ENCODE assay signal across 12 mouse cellular contexts in genomic region chr12:84670555-84670954, GRCm38 (mm10). TPM values are rescaled to one million over a fixed set of nuclear protein-coding genes. Genes with fewer than 3 reads are reported as not detected.
DNase-seq lines count a peak whose midpoint lies in the region; TF ChIP-seq lines count a peak whose summit lies in the region.
"Had no signal": no experiment of that assay in that cellular context is flagged by ENCODE, and none has a peak within 500 bp of the region (broad histone marks: within the 10 kb centered on the region; RNA-seq: fewer than 3 reads in every experiment).

No protein-coding gene starts in this region.

- no peak overlapping the region for H3K27ac ChIP-seq in layer of hippocampus, adult 2 months
- H3K27ac ChIP-seq: liver, embryonic 13.5 days had no signal

- no peak overlapping the region for H3K4me3 ChIP-seq in layer of hippocampus, adult 2 months
- H3K4me3 ChIP-seq: liver, embryonic 13.5 days; myocyte had no signal

- intact Hi-C loops in heart, postnatal 14 days (cut with DNase I): no loop called here

- peak; percentile 63 for TF ChIP-seq CTCF in layer of hippocampus, adult 2 months (conservative IDR thresholded peaks at IDR 0.05)

- DNase-seq in layer of hippocampus, adult 2 months (ENCODE audit: low spot score in 2 of 2): no peak
- no peak for DNase-seq in layer of hippocampus, adult 9-10 months (ENCODE audit: low spot score)
- DNase-seq in A20 (ENCODE audit: low read depth, low spot score) (peak; percentile 72), ES-CJ7 (ENCODE audit: low read depth, low spot score) (peak; percentile 84)
- peak; percentile 52 for DNase-seq in induced T-regulatory cell, adult 2 months (ENCODE audit: low read depth)
- no peak for DNase-seq in heart, postnatal 14 days
- no peak for DNase-seq in neural tube, embryonic 10.5 days (ENCODE audit: extremely low spot score, low spot score)
- no peak for DNase-seq in heart, postnatal 4 days
- DNase-seq: heart, postnatal 10 days; liver, embryonic 13.5 days had no signal

RNA-seq across cellular contexts. Expression of gene Syndig1l, which starts 28.1 kb away (rescaled TPM):
- 1 to 10 TPM; 7.4 to 8.7 TPM for total RNA-seq in layer of hippocampus, adult 2 months (2021)
- not detected for total RNA-seq in heart, postnatal 14 days (2021)
- total RNA-seq in heart, postnatal 4 days (2021): not detected
- total RNA-seq: heart, postnatal 10 days had no signal

RNA-seq across cellular contexts. Expression of gene Vrtn, which starts 29.7 kb away (rescaled TPM):
- not detected for total RNA-seq in layer of hippocampus, adult 2 months (2021)
- total RNA-seq in heart, postnatal 14 days (2021): not detected
- total RNA-seq in heart, postnatal 4 days (2021): not detected
- total RNA-seq: heart, postnatal 10 days; layer of hippocampus, adult 8-10 months had no signal

RNA-seq across cellular contexts. Expression of gene Abcd4, which starts 53.3 kb away (rescaled TPM):
- 10 to 100 TPM; 15.6 to 17.6 TPM for total RNA-seq in layer of hippocampus, adult 2 months (2021)
- 1 to 10 TPM; 5.6 to 7.1 TPM for total RNA-seq in heart, postnatal 14 days (2021)
- 1 to 10 TPM; 5.8 to 6.0 TPM for total RNA-seq in heart, postnatal 4 days (2021)

Comparison
In these comparisons a context has a peak if more than half of its experiments do, and no peak if none do; other contexts are left out.
1. DNase-seq: peak in A20 (single experiment), ES-CJ7 (single experiment) and induced T-regulatory cell, adult 2 months (single experiment); none in layer of hippocampus, adult 2 months (0 of 2), layer of hippocampus, adult 9-10 months (single experiment), heart, postnatal 14 days (0 of 2), neural tube, embryonic 10.5 days (single experiment) and heart, postnatal 4 days (single experiment).
2. RNA of gene Syndig1l, which starts 28.1 kb away (total RNA-seq): 7.4 to 8.7 TPM in layer of hippocampus, adult 2 months; not detected in heart, postnatal 4 days and not detected in heart, postnatal 14 days; every median in the first group is over 4 times any median in the second.